Mouse (Mus musculus) limb, embryonic 10.5 days (tissue): Measurements from ENCODE around the gene Schip1. TPM values are rescaled to one million over a fixed set of nuclear protein-coding genes. Genes with fewer than 3 reads are reported as not detected.

Source experiments
- DNase-seq: peaks from one replicate; pipeline ENCODE4 v3.0.0-alpha.2; 2017; ENCODE audit warnings: low spot score
- H3K27ac ChIP-seq: fragments of 300-500 bp; sonication (generic); 2 replicates; pipeline ENCODE4 v1.5.1; 2016; ENCODE audit warnings: mild to moderate bottlenecking
- H3K27me3 ChIP-seq: fragments of 300-500 bp; sonication (generic); 2 replicates; pipeline ENCODE4 v1.6.1; 2016; ENCODE audit warnings: low read depth, mild to moderate bottlenecking; ENCODE audit not compliant: poor library complexity, severe bottlenecking
- H3K36me3 ChIP-seq: fragments of 300-500 bp; sonication (generic); 2 replicates; pipeline ENCODE4 v1.6.1; 2016; ENCODE audit warnings: mild to moderate bottlenecking, moderate library complexity
- H3K4me1 ChIP-seq: fragments of 300-500 bp; sonication (generic); 2 replicates; pipeline ENCODE4 v1.6.1; 2016
- H3K4me3 ChIP-seq: fragments of 300-500 bp; sonication (generic); 2 replicates; pipeline ENCODE4 v1.5.1; 2016; ENCODE audit warnings: mild to moderate bottlenecking, moderate library complexity
- H3K9me3 ChIP-seq: fragments of 300-500 bp; sonication (generic); replicated peaks from 2 replicates; pipeline ENCODE4 v1.6.1; 2016; ENCODE audit warnings: mild to moderate bottlenecking
- WGBS: fragments of 180-500 bp; shearing (Covaris S2); methylation state at CpG from one replicate; pipeline ENCODE4 v1.1.7; 2016; 5-methylcytosine and 5-hydroxymethylcytosine counted together
- polyA plus RNA-seq: library from polyadenylated mRNA; unstranded; fragments of >200 nt; fragmentation: Nextera tagmentation; extraction: Ambion mirVana; gene quantifications from 2 replicates; pipeline ENCODE4 v1.2.1, GENCODE M21; 2016

Schip1 gene
- polyA plus RNA-seq, 1 experiment from 2014 or later: 28.9 TPM

- WGBS: 91% methylated on average over 2 of the region's 2 CpGs
- peaks cover 6% of the 10 kb centered on the region; the same call in 1 of the 2 replicates for H3K4me1 ChIP-seq
- no peak overlapping the region for H3K27ac ChIP-seq
Measured at GRCm38 (mm10) chr3:68421849-68422248, 357.2 kb downstream of the Schip1 start.

GRCm38 (mm10) chr3:68428081-68428480, 363.5 kb downstream of the Schip1 start:
- WGBS: 91% methylated on average over 5 of the region's 5 CpGs
- Histone ChIP-seq H3K4me1 (peaks cover 6% of the 10 kb centered on the region; the same call in 1 of the 2 replicates), H3K36me3 (no peaks in the 10 kb centered on the region), H3K27me3 (no peaks in the 10 kb centered on the region; the same call in 1 of the 2 replicates), H3K27ac (no peak overlapping the region), H3K4me3 (no peak overlapping the region), H3K9me3 (no peaks in the 10 kb centered on the region)
- no peak for DNase-seq

More at GRCm38 (mm10) chr3:68421849-68422248, 357.2 kb downstream of the Schip1 start:
- no peaks in the 10 kb centered on the region; the same call in 1 of the 2 replicates for H3K27me3 ChIP-seq
- no peaks in the 10 kb centered on the region for H3K9me3 ChIP-seq
- no peak for DNase-seq
- H3K36me3 ChIP-seq: no peaks in the 10 kb centered on the region
- no peak overlapping the region for H3K4me3 ChIP-seq

GRCm38 (mm10) chr3:68434435-68434834, 369.8 kb downstream of the Schip1 start:
- H3K27me3 ChIP-seq: no peaks in the 10 kb centered on the region
- no peak for DNase-seq
- no peaks in the 10 kb centered on the region for H3K4me1 ChIP-seq
- 84% methylated on average over 7 of the region's 7 CpGs for WGBS
- no peaks in the 10 kb centered on the region for H3K36me3 ChIP-seq
- no peaks in the 10 kb centered on the region for H3K9me3 ChIP-seq
- H3K4me3 ChIP-seq: no peak overlapping the region
- no peak overlapping the region for H3K27ac ChIP-seq

GRCm38 (mm10) chr3:68434897-68435296, 370.3 kb downstream of the Schip1 start:
- Histone ChIP-seq H3K4me1 (no peaks in the 10 kb centered on the region), H3K4me3 (no peak overlapping the region), H3K27me3 (no peaks in the 10 kb centered on the region), H3K36me3 (no peaks in the 10 kb centered on the region), H3K27ac (no peak overlapping the region), H3K9me3 (no peaks in the 10 kb centered on the region)
- WGBS: 86% methylated on average over 2 of the region's 2 CpGs
- DNase-seq: no peak

- no peaks in the 10 kb centered on the region for H3K9me3 ChIP-seq
- DNase-seq: no peak
- no peaks in the 10 kb centered on the region for H3K27me3 ChIP-seq
- no peak overlapping the region for H3K27ac ChIP-seq
- WGBS: 83% methylated on average over 2 of the region's 2 CpGs
- no peak overlapping the region for H3K4me3 ChIP-seq
- H3K4me1 ChIP-seq: peaks cover 13% of the 10 kb centered on the region
- H3K36me3 ChIP-seq: no peaks in the 10 kb centered on the region
Measured at GRCm38 (mm10) chr3:68448480-68448879, 383.9 kb downstream of the Schip1 start.

GRCm38 (mm10) chr3:68451634-68452033, 387.0 kb downstream of the Schip1 start:
- no peak for DNase-seq
- WGBS: 90% methylated on average over 1 of the region's 1 CpGs
- Histone ChIP-seq H3K4me3 (no peak overlapping the region), H3K4me1 (peaks cover 26% of the 10 kb centered on the region), H3K27ac (no peak overlapping the region), H3K9me3 (no peaks in the 10 kb centered on the region), H3K27me3 (no peaks in the 10 kb centered on the region), H3K36me3 (no peaks in the 10 kb centered on the region)

GRCm38 (mm10) chr3:68453266-68453665, 388.7 kb downstream of the Schip1 start:
- peak overlapping the region; percentile 51 for H3K27ac ChIP-seq

DNA sequence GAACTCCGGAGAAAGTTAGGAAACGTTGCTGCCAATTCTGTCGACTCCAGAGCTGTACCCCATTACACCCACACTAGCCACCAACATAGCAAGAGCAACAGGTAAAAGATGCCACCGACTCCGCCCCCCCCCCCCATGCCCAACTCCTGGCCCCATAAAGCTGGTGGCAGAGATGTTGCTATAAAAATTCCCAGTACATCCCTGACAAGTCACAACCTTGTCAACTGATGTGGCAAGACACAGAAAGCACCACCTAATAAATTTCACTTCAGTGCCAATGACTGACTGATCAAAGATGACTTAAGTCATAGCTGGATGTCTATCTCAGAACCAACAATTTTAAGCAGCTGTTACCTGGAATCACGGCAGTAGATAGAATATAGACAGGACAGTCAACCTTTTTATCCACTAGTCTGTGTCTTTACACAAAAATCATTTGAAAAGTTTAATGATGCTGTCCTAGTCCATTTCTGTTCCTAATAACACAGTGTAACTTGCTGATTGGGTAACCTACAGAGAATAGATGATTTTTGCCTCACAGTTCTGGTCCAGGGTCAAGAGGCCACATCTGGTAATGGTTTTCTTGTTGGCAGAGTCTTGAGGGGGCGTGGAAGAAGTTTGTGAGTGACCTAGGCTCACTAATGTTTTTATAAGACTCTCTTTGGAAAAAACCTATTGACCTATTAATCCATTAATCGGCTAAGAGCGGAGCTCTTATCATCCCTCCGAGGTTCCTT, 389.3 kb downstream of the Schip1 start:
- peak overlapping the region; percentile 51 for H3K27ac ChIP-seq
- peak overlapping the region; percentile 36 for H3K4me3 ChIP-seq
- H3K9me3 ChIP-seq: no peaks in the 10 kb centered on the region
- H3K36me3 ChIP-seq: no peaks in the 10 kb centered on the region
- WGBS: 12% methylated on average over 10 of the region's 10 CpGs
- H3K27me3 ChIP-seq: no peaks in the 10 kb centered on the region
- peak; percentile 68 for DNase-seq
- H3K4me1 ChIP-seq: peaks cover 26% of the 10 kb centered on the region

More at GRCm38 (mm10) chr3:68453266-68453665, 388.7 kb downstream of the Schip1 start:
- Histone ChIP-seq H3K9me3 (no peaks in the 10 kb centered on the region), H3K27me3 (no peaks in the 10 kb centered on the region), H3K4me3 (peak overlapping the region; percentile 36), H3K4me1 (peaks cover 26% of the 10 kb centered on the region), H3K36me3 (no peaks in the 10 kb centered on the region)
- 2% methylated on average over 5 of the region's 5 CpGs for WGBS
- DNase-seq: peak; percentile 70

DNA sequence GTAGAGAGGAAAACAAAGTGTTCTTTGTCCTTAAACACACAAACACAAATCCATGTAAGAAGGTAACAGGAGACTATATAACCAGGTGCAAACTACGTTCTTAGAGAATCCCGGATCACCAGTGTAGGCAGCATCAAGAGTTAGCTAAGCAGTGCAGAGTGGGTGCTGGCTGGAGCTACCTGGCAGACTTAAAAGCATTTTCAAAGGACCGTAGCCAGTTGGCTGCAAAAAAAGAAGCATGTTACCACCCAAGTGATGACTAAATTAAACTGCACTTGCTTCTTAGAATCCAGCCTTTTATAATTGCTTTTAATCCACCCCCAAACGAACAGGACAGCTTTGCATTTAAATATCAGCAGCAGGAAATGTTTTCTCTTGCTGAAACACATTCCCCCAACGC, 402.0 kb downstream of the Schip1 start:
- no peak for DNase-seq
- WGBS: 54% methylated on average over 5 of the region's 5 CpGs
- Histone ChIP-seq H3K27me3 (no peaks in the 10 kb centered on the region), H3K4me3 (no peak overlapping the region), H3K27ac (peak overlapping the region; percentile 34; the same call in 1 of the 2 replicates), H3K36me3 (no peaks in the 10 kb centered on the region), H3K9me3 (no peaks in the 10 kb centered on the region), H3K4me1 (peaks cover 46% of the 10 kb centered on the region)

DNA sequence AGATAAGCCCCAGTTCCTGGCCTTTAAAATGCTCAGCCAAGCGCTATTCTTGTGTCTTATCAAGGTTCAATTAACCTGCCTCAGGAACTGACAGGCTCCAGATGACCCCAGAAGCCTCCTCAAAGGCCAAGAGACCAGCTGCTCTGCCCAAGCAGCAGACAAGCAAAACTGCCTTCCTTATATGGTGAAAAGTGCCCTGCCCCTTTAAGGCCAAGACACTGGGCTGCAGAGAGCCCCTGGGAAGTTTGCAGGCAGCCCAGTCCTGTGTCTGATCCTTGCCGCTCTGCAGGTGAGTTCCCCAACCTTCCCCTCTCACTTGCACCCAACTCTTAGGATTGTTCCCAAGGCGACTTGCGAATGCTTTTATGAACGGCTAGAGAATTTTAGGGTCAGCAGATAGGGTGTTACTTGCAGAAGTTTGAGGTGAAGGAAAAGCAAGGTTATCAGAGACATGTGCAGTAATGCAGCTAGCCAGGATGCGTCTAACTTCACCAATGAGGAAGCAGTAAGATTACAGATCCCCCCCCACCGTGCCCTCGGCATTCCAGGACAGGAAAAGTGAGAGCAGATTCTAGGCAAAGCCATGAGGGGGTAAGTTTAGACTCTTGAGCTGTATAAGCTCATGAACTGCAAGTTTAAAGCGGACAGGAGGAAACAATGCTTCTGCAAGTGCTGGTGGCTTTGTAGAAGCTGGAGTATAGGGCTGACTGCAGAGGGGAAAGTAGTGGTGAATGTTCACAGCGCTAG, 403.5 kb downstream of the Schip1 start:
- WGBS: under 1% methylated on average over 10 of the region's 10 CpGs
- Histone ChIP-seq H3K9me3 (no peaks in the 10 kb centered on the region), H3K4me1 (peaks cover 46% of the 10 kb centered on the region), H3K27ac (peak overlapping the region; percentile 81), H3K4me3 (peak overlapping the region; percentile 45), H3K27me3 (no peaks in the 10 kb centered on the region), H3K36me3 (no peaks in the 10 kb centered on the region)
- peak; percentile 61 for DNase-seq

DNA sequence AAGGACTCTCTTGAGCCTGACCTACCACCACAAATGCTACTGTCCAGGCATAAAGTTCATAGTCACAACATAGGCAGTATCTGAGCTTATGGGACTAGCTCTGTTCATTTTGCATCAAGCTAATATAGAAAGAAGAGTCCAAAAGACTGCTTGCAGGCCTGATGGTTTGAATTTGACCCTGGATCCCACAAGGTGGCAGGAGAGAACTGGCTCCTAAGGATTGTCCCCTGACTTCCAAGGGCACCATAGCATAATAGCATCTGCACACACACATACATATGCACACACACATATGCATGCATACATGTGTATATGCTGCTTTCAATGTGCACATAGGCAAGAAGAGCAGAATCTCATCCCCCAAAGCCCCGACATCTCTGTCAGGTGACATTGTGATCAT, 405.0 kb downstream of the Schip1 start:
- DNase-seq: no peak
- no peaks in the 10 kb centered on the region for H3K27me3 ChIP-seq
- H3K4me1 ChIP-seq: peaks cover 46% of the 10 kb centered on the region
- no peak overlapping the region for H3K4me3 ChIP-seq
- H3K36me3 ChIP-seq: no peaks in the 10 kb centered on the region
- H3K9me3 ChIP-seq: no peaks in the 10 kb centered on the region
- 87% methylated on average over 1 of the region's 1 CpGs for WGBS
- H3K27ac ChIP-seq: peak overlapping the region; percentile 48; the same call in 1 of the 2 replicates

- H3K4me3 ChIP-seq: no peak overlapping the region
Measured at GRCm38 (mm10) chr3:68470061-68470460, 405.5 kb downstream of the Schip1 start.

DNA sequence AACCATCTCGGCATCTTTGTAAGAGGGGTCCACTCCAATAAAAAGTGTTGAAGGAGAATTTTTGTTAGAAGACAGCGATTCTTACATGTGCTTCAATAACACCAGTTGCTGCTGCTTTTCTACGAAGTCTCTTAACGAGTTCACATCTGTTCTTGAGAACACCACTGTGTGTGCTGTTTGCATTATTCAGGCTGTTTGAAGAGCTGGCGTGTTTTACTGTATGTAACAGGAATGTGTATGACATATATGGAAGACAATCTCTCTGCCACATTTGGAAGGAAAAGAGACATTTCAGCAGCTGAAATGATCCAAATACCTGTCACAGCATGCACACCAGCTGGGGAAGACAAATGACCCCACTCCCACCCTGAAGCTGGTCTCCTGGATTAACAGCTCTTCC, 406.0 kb downstream of the Schip1 start:
- no peaks in the 10 kb centered on the region for H3K27me3 ChIP-seq
- H3K4me1 ChIP-seq: peaks cover 46% of the 10 kb centered on the region
- 65% methylated on average over 5 of the region's 5 CpGs for WGBS
- peak overlapping the region; percentile 48; the same call in 1 of the 2 replicates for H3K27ac ChIP-seq
- H3K9me3 ChIP-seq: no peaks in the 10 kb centered on the region
- no peak for DNase-seq
- no peak overlapping the region for H3K4me3 ChIP-seq
- H3K36me3 ChIP-seq: no peaks in the 10 kb centered on the region

More at GRCm38 (mm10) chr3:68470061-68470460, 405.5 kb downstream of the Schip1 start:
- WGBS: 61% methylated on average over 3 of the region's 3 CpGs
- no peak for DNase-seq
- Histone ChIP-seq H3K4me1 (peaks cover 46% of the 10 kb centered on the region), H3K27ac (peak overlapping the region; percentile 48; the same call in 1 of the 2 replicates), H3K27me3 (no peaks in the 10 kb centered on the region), H3K36me3 (no peaks in the 10 kb centered on the region), H3K9me3 (no peaks in the 10 kb centered on the region)
